8 mouse cellular contexts compared by ENCODE assay signal in the genomic region with DNA sequence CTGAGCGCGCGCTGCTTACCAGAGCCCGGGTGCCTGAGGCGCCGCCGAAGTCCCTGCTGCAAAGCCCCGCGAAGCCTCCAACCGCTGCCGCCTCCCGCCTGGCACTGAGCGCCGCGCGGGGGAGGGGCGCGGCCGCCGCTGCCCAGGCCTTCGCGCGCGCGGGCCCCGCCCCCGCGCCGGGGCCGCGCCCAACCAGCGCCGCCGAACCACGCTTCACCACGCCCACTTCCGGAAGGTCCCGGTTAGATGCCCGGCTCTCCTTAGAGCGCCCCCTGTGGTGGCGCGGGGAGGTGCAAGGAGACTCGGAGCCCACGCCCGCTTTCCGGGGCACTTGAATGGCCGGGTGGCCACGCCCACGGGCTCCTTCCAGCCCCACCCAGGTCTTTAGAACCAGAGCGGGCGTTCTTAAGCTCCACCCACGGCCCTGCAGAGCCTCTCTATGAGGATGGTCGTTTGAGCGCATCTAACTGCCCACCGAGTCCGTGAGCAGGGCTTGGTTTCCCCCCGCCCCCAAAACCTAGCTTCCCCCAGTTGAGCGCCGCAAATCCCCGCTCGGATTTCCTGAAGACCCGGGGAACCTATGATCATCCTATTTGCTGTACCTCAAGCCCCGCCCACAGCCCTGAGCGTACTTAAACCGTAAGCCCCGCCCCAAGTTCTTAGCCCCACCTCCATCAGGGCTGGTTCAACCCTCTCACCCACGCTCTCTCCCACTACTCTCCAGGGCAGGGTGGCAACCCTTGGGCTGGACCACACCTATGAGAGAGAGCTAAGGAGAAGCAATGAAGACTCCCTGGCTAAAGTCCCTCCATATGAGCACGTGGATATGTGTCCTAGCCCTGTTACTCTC. TPM values are rescaled to one million over a fixed set of nuclear protein-coding genes. Genes with fewer than 3 reads are reported as not detected.
DNase-seq lines count a peak whose midpoint lies in the region; ATAC-seq and TF ChIP-seq lines count a peak whose summit lies in the region.

Gene Coro1c, minus strand, starts transcription at position 167 of the 850 bp plus-strand sequence.

- peaks cover 3% of the 10 kb centered on the region for H3K79me2 ChIP-seq in heart, adult 2 months (replicated peaks; ENCODE audit: control insufficient read depth, insufficient read depth, low read length)

- intact Hi-C loops in heart, adult 2 months (cut with DNase I) = loop anchor here (2.0 kb wide), 1 partner anchor 54 kb away; no protein-coding TSS in a partner anchor

- peak within 1 kb of the TSS; percentile 79 for H3K4me2 ChIP-seq in embryonic facial prominence, embryonic 14.5 days (ENCODE audit: low read depth, low read length)
- peak within 1 kb of the TSS; percentile 87 for H3K4me2 ChIP-seq in limb, embryonic 13.5 days (replicated peaks)
- H3K4me2 ChIP-seq in midbrain, embryonic 16.5 days (ENCODE audit: low read length) = peak within 1 kb of the TSS; percentile 90

- peak within 1 kb of the TSS; percentile 91 for H3K27ac ChIP-seq in embryonic facial prominence, embryonic 14.5 days (replicated peaks; ENCODE audit: low read depth, low read length)
- H3K27ac ChIP-seq in heart, adult 2 months = peak within 1 kb of the TSS; percentile 92
- H3K27ac ChIP-seq in limb, embryonic 13.5 days = peak within 1 kb of the TSS; percentile 91
- peak within 1 kb of the TSS; percentile 88 for H3K27ac ChIP-seq in midbrain, embryonic 16.5 days (ENCODE audit: low read length)

- H3K4me3 ChIP-seq in embryonic facial prominence, embryonic 14.5 days (ENCODE audit: low read depth, low read length) = peak within 1 kb of the TSS; percentile 93
- H3K4me3 ChIP-seq in heart, adult 2 months = peak within 1 kb of the TSS; percentile 87
- H3K4me3 ChIP-seq in limb, embryonic 13.5 days = peak within 1 kb of the TSS; percentile 97
- peak within 1 kb of the TSS; percentile 67 for H3K4me3 ChIP-seq in midbrain, embryonic 16.5 days (ENCODE audit: low read depth, low read length)

- H3K27me3 ChIP-seq in embryonic facial prominence, embryonic 14.5 days (replicated peaks; ENCODE audit: control insufficient read depth, insufficient read depth, low read length) = no peaks in the 10 kb centered on the region
- no peaks in the 10 kb centered on the region for H3K27me3 ChIP-seq in heart, adult 2 months (ENCODE audit: control insufficient read depth, insufficient read depth, low read length)
- H3K27me3 ChIP-seq in limb, embryonic 13.5 days = no peaks in the 10 kb centered on the region
- H3K27me3 ChIP-seq in midbrain, embryonic 16.5 days (ENCODE audit: control insufficient read depth, insufficient read depth, low read depth, low read length) = no peaks in the 10 kb centered on the region

- peak; percentile 89 for ATAC-seq in embryonic facial prominence, embryonic 14.5 days (ENCODE audit: low read depth)
- peak; percentile 91 for ATAC-seq in limb, embryonic 13.5 days (ENCODE audit: low FRiP score, low read depth)
- ATAC-seq in midbrain, embryonic 16.5 days = peak; percentile 93

- peak; percentile 40; the same call in 1 of the 2 replicates for TF ChIP-seq EP300 in heart, adult 2 months (IDR thresholded peaks at IDR 0.05; ENCODE audit: insufficient read depth, low read depth, low read length)

- H3K9me3 ChIP-seq in embryonic facial prominence, embryonic 14.5 days (ENCODE audit: control insufficient read depth, low read length) = no peaks in the 10 kb centered on the region
- no peaks in the 10 kb centered on the region for H3K9me3 ChIP-seq in limb, embryonic 13.5 days
- no peaks in the 10 kb centered on the region for H3K9me3 ChIP-seq in midbrain, embryonic 16.5 days (replicated peaks; ENCODE audit: control insufficient read depth, low read length, poor library complexity, severe bottlenecking)

- no peaks in the 10 kb centered on the region for H3K36me3 ChIP-seq in embryonic facial prominence, embryonic 14.5 days (ENCODE audit: control insufficient read depth, insufficient read depth, low read length)
- no peaks in the 10 kb centered on the region for H3K36me3 ChIP-seq in heart, adult 2 months (ENCODE audit: control insufficient read depth, insufficient read depth, low read length)
- no peaks in the 10 kb centered on the region for H3K36me3 ChIP-seq in limb, embryonic 13.5 days
- no peaks in the 10 kb centered on the region for H3K36me3 ChIP-seq in midbrain, embryonic 16.5 days (ENCODE audit: control insufficient read depth, insufficient read depth, low read length)

- TF ChIP-seq CTCF in heart, adult 2 months (IDR thresholded peaks at IDR 0.05) = peak; percentile 88

- TF ChIP-seq POLR2A in heart, adult 2 months (IDR thresholded peaks at IDR 0.05; ENCODE audit: insufficient read depth, low read depth, low read length) = peak; percentile 47

- under 1% methylated on average over 21 of the region's 68 CpGs for WGBS in embryonic facial prominence, embryonic 14.5 days
- under 1% methylated on average over 68 of the region's 68 CpGs for WGBS in heart, adult 2 months
- under 1% methylated on average over 59 of the region's 68 CpGs for WGBS in limb, embryonic 13.5 days
- 0% methylated on average over 56 of the region's 68 CpGs for WGBS in midbrain, embryonic 16.5 days

- DNase-seq in 3T3-L1 (ENCODE audit: low read depth, low spot score) = peak; percentile 98
- peak; percentile 99 to 100 for DNase-seq in adrenal gland, postnatal 4 days (ENCODE audit: low spot score in 2 of 2)
- DNase-seq in embryonic facial prominence, embryonic 14.5 days (ENCODE audit: low spot score) = peak; percentile 96
- peak; percentile 99 to 100 for DNase-seq in heart, adult 2 months
- peak; percentile 98 to 99 for DNase-seq in kidney, adult 8-10 months
- DNase-seq in spleen, postnatal 10 days (ENCODE audit: low spot score in 2 of 2) = peak; percentile 99 to 100

- peak within 1 kb of the TSS; percentile 88 for H3K9ac ChIP-seq in embryonic facial prominence, embryonic 14.5 days (ENCODE audit: low read depth, low read length)
- peak within 1 kb of the TSS; percentile 90 for H3K9ac ChIP-seq in heart, adult 2 months (ENCODE audit: low read depth, low read length)
- peak within 1 kb of the TSS; percentile 88 for H3K9ac ChIP-seq in limb, embryonic 13.5 days
- peak within 1 kb of the TSS; percentile 97 for H3K9ac ChIP-seq in midbrain, embryonic 16.5 days (ENCODE audit: low read depth, low read length)

- peaks cover 26% of the 10 kb centered on the region for H3K4me1 ChIP-seq in embryonic facial prominence, embryonic 14.5 days (ENCODE audit: control insufficient read depth, insufficient read depth, low read length)
- peaks cover 12% of the 10 kb centered on the region for H3K4me1 ChIP-seq in heart, adult 2 months (ENCODE audit: control insufficient read depth, insufficient read depth, low read length)
- H3K4me1 ChIP-seq in limb, embryonic 13.5 days = peaks cover 24% of the 10 kb centered on the region
- peaks cover 35% of the 10 kb centered on the region for H3K4me1 ChIP-seq in midbrain, embryonic 16.5 days (ENCODE audit: control insufficient read depth, insufficient read depth, low read length)

RNA-seq across cellular contexts. Expression of gene Coro1c, which starts in this region (rescaled TPM):
- total RNA-seq in adrenal gland, postnatal 4 days (2021) = 100 to 1,000 TPM in 1 of 2 experiments, 10 to 100 TPM in 1; 99.1 to 105 TPM
- polyA plus RNA-seq in embryonic facial prominence, embryonic 14.5 days (2014; fragmentation: Nextera tagmentation; extraction: Ambion mirVana) = 96.9 and 103 TPM in 2 replicates
- 10 to 100 TPM; 24.6 to 30.1 TPM for total RNA-seq in heart, adult 2 months (2021)
- 24.1 and 27.9 TPM in 2 replicates for polyA plus RNA-seq in heart, adult 2 months (2012; rRNA removed)
- polyA plus RNA-seq in limb, embryonic 13.5 days (2015; fragmentation: Nextera tagmentation; extraction: Ambion mirVana) = 83.1 and 90.2 TPM in 2 replicates
- 201 and 209 TPM in 2 replicates for polyA plus RNA-seq in midbrain, embryonic 16.5 days (2015; fragmentation: Nextera tagmentation; extraction: Ambion mirVana)

Comparison
In these comparisons a context has a peak if more than half of its experiments do, and no peak if none do; other contexts are left out.
1. Peak in every context shown above with its lines: DNase-seq, ATAC-seq, H3K4me3 ChIP-seq and H3K27ac ChIP-seq.